Comparison of ENCODE assay signal across 8 mouse cellular contexts in genomic region chr16:92300649-92301411, GRCm38 (mm10). TPM values are rescaled to one million over a fixed set of nuclear protein-coding genes. Genes with fewer than 3 reads are reported as not detected.
DNase-seq lines count a peak whose midpoint lies in the region; ATAC-seq and TF ChIP-seq lines count a peak whose summit lies in the region.

Gene Smim11 (plus strand): TSS chr16:92301286.

- peak within 1 kb of the TSS; percentile 74 for H3K4me2 ChIP-seq in embryonic facial prominence, embryonic 15.5 days (replicated peaks)
- H3K4me2 ChIP-seq in limb, embryonic 14.5 days (replicated peaks; ENCODE audit: low read depth, low read length, severe bottlenecking) = peak within 1 kb of the TSS; percentile 85
- H3K4me2 ChIP-seq in midbrain, postnatal 0 days (ENCODE audit: low read depth, low read length, poor library complexity, severe bottlenecking) = peak within 1 kb of the TSS; percentile 78

- TF ChIP-seq POLR2A in bone marrow, adult 2 months (IDR thresholded peaks at IDR 0.05; ENCODE audit: borderline replicate concordance, control insufficient read depth, low read depth, low read length) = peak; percentile 54; the same call in 1 of the 2 replicates
- TF ChIP-seq POLR2A in limb, embryonic 14.5 days (IDR thresholded peaks at IDR 0.05; ENCODE audit: borderline replicate concordance, extremely low read depth, insufficient read depth, insufficient read length) = peak; percentile 61; the same call in 1 of the 2 replicates

- peaks cover 2% of the 10 kb centered on the region for H3K4me1 ChIP-seq in bone marrow, adult 2 months (ENCODE audit: control insufficient read depth, insufficient read depth, low read length)
- peaks cover 20% of the 10 kb centered on the region for H3K4me1 ChIP-seq in embryonic facial prominence, embryonic 15.5 days
- H3K4me1 ChIP-seq in limb, embryonic 14.5 days (ENCODE audit: control insufficient read depth, insufficient read depth, low read length) = peaks cover 18% of the 10 kb centered on the region
- H3K4me1 ChIP-seq in midbrain, postnatal 0 days (ENCODE audit: insufficient read depth, low read length) = peaks cover 10% of the 10 kb centered on the region; the same call in 1 of the 2 replicates

- peak; percentile 98 for DNase-seq in 416B (ENCODE audit: low read depth)
- peak; percentile 96 for DNase-seq in heart, adult 8-10 months (ENCODE audit: low spot score)
- DNase-seq in kidney, adult 9 months = peak; percentile 96
- DNase-seq in limb, embryonic 14.5 days (ENCODE audit: low spot score) = peak; percentile 98
- peak; percentile 99 for DNase-seq in midbrain, postnatal 0 days (ENCODE audit: low spot score)
- peak; percentile 79 to 89 for DNase-seq in spleen, postnatal 14 days (ENCODE audit: low spot score in 2 of 2)

- 9% methylated on average over 32 of the region's 32 CpGs for WGBS in bone marrow, adult 2 months
- WGBS in embryonic facial prominence, embryonic 15.5 days = 9% methylated on average over 32 of the region's 32 CpGs
- WGBS in limb, embryonic 14.5 days = 11% methylated on average over 32 of the region's 32 CpGs
- WGBS in midbrain, postnatal 0 days = 8% methylated on average over 32 of the region's 32 CpGs

- peaks cover 7% of the 10 kb centered on the region; the same call in 1 of the 2 replicates for H3K36me3 ChIP-seq in embryonic facial prominence, embryonic 15.5 days
- peaks cover 8% of the 10 kb centered on the region for H3K36me3 ChIP-seq in limb, embryonic 14.5 days (ENCODE audit: control insufficient read depth, insufficient read depth, low read length)
- H3K36me3 ChIP-seq in midbrain, postnatal 0 days (ENCODE audit: insufficient read depth, low read length) = peaks cover 5% of the 10 kb centered on the region; the same call in 1 of the 2 replicates

- peak within 1 kb of the TSS; percentile 81 for H3K4me3 ChIP-seq in bone marrow, adult 2 months (replicated peaks; ENCODE audit: control insufficient read depth, low read depth, low read length)
- peak within 1 kb of the TSS; percentile 73 for H3K4me3 ChIP-seq in embryonic facial prominence, embryonic 15.5 days (replicated peaks)
- peak within 1 kb of the TSS; percentile 70 for H3K4me3 ChIP-seq in limb, embryonic 14.5 days (replicated peaks; ENCODE audit: low read length)
- peak within 1 kb of the TSS; percentile 67 for H3K4me3 ChIP-seq in midbrain, postnatal 0 days (ENCODE audit: low read depth, low read length)

- peak; percentile 90 for ATAC-seq in embryonic facial prominence, embryonic 15.5 days (ENCODE audit: insufficient number of reproducible peaks, low FRiP score, low TSS enrichment, low read depth)
- peak; percentile 94 for ATAC-seq in limb, embryonic 14.5 days (ENCODE audit: low FRiP score, low read depth)
- ATAC-seq in midbrain, postnatal 0 days (ENCODE audit: low FRiP score) = peak; percentile 90

- H3K27me3 ChIP-seq in embryonic facial prominence, embryonic 15.5 days = no peaks in the 10 kb centered on the region
- no peaks in the 10 kb centered on the region for H3K27me3 ChIP-seq in limb, embryonic 14.5 days (ENCODE audit: control insufficient read depth, insufficient read depth, low read length)
- H3K27me3 ChIP-seq in midbrain, postnatal 0 days (ENCODE audit: insufficient read depth, low read length) = no peaks in the 10 kb centered on the region

- TF ChIP-seq CTCF in bone marrow, adult 2 months (IDR thresholded peaks at IDR 0.05; ENCODE audit: control insufficient read depth, insufficient read depth, low read length) = no peak
- no peak for TF ChIP-seq CTCF in midbrain, postnatal 0 days (IDR thresholded peaks at IDR 0.05)

- peak within 1 kb of the TSS; percentile 5; the same call in 1 of the 2 replicates for H3K27ac ChIP-seq in bone marrow, adult 2 months (ENCODE audit: control insufficient read depth, insufficient read depth, low read depth, low read length, poor library complexity)
- peak within 1 kb of the TSS; percentile 70 for H3K27ac ChIP-seq in embryonic facial prominence, embryonic 15.5 days (replicated peaks)
- H3K27ac ChIP-seq in limb, embryonic 14.5 days (replicated peaks; ENCODE audit: low read depth, low read length) = peak within 1 kb of the TSS; percentile 65
- peak within 1 kb of the TSS; percentile 80 for H3K27ac ChIP-seq in midbrain, postnatal 0 days (ENCODE audit: low read depth, low read length)

- H3K9ac ChIP-seq in embryonic facial prominence, embryonic 15.5 days = peak within 1 kb of the TSS; percentile 60
- peak within 1 kb of the TSS; percentile 85 for H3K9ac ChIP-seq in limb, embryonic 14.5 days (ENCODE audit: low read depth, low read length, severe bottlenecking)
- peak within 1 kb of the TSS; percentile 72 for H3K9ac ChIP-seq in midbrain, postnatal 0 days (replicated peaks; ENCODE audit: low read length, poor library complexity, severe bottlenecking)

- no peaks in the 10 kb centered on the region for H3K9me3 ChIP-seq in embryonic facial prominence, embryonic 15.5 days (replicated peaks)
- no peaks in the 10 kb centered on the region for H3K9me3 ChIP-seq in limb, embryonic 14.5 days (ENCODE audit: control insufficient read depth, low read length)
- H3K9me3 ChIP-seq in midbrain, postnatal 0 days (ENCODE audit: low read length) = no peaks in the 10 kb centered on the region

RNA-seq across cellular contexts. Expression of gene Smim11, which starts in this region (rescaled TPM):
- polyA plus RNA-seq in bone marrow, adult 2 months (2011; ENCODE audit: insufficient read depth, insufficient read length, low replicate concordance, missing spikeins) = 42.2 and 64.0 TPM in 2 replicates
- 131 TPM in 2 replicates for polyA plus RNA-seq in embryonic facial prominence, embryonic 15.5 days (2015; fragmentation: Nextera tagmentation; extraction: Ambion mirVana)
- 10 to 100 TPM; 84.4 to 94.5 (median 88.3) TPM for total RNA-seq in heart, adult 8-10 months (2022)
- 52.3 and 61.2 TPM in 2 replicates for polyA plus RNA-seq in limb, embryonic 14.5 days (2012; rRNA removed)
- polyA plus RNA-seq in limb, embryonic 14.5 days (2014; fragmentation: Nextera tagmentation; extraction: Ambion mirVana) = 145 and 150 TPM in 2 replicates
- total RNA-seq in midbrain, postnatal 0 days (2014; rRNA removed) = 6.8 and 30.2 TPM in 2 replicates
- polyA plus RNA-seq in midbrain, postnatal 0 days (2015; fragmentation: Nextera tagmentation; extraction: Ambion mirVana) = 41.6 and 44.9 TPM in 2 replicates

Comparison
In these comparisons a context has a peak if more than half of its experiments do, and no peak if none do; other contexts are left out.
1. Peak in every context shown above with its lines: DNase-seq, ATAC-seq, H3K4me3 ChIP-seq and H3K27ac ChIP-seq.
2. H3K27ac ChIP-seq: peak in every context shown above with its lines; median percentile 80 in midbrain, postnatal 0 days; 70 in embryonic facial prominence, embryonic 15.5 days; 65 in limb, embryonic 14.5 days; 5 in bone marrow, adult 2 months.